Mouse (Mus musculus) embryonic stem cell, embryonic (primary cell): ENCODE data around the gene Ebf3.

Experiments
- CTCF ChIA-PET, 4 experiments: fragments of 300-600 bp in 2 of 4; fragments of 350-600 bp in 2 of 4; sonication (Branson Sonifier 250); formaldehyde crosslinking; loops; one replicate each; lab custom pipeline; 2022; ENCODE audit warnings: inconsistent platforms in 2 of 4; lab: Charles Lee
- POLR2A ChIA-PET, 4 experiments: fragments of 300-600 bp in 2 of 4; fragments of 350-600 bp in 2 of 4; sonication (Branson Sonifier 250); formaldehyde crosslinking; loops; one replicate each; lab custom pipeline; 2022; ENCODE audit warnings: antibody characterized with exemption in 4 of 4, inconsistent platforms in 1 of 4; lab: Charles Lee

The Ebf3 gene

GRCm38 (mm10) chr7:137192776-137193278 is 121.4 kb downstream of the Ebf3 start:
- CTCF ChIA-PET = no interaction called here
- POLR2A ChIA-PET = no interaction called here

- CTCF ChIA-PET = no interaction called here
- POLR2A ChIA-PET = no interaction called here
These were observed 122.4 kb downstream of the Ebf3 start for GRCm38 (mm10) chr7:137191889-137192288.

- POLR2A ChIA-PET = interaction anchor here in 1 of 4 experiments (1.6 kb wide), 1 partner anchor 12 kb away, joined by 4 read pairs; no protein-coding TSS in a partner anchor
- CTCF ChIA-PET = no interaction called here
These were observed 142.0 kb downstream of the Ebf3 start for GRCm38 (mm10) chr7:137172278-137172677.

- POLR2A ChIA-PET = no interaction called here
These were observed 155.2 kb downstream of the Ebf3 start for GRCm38 (mm10) chr7:137159086-137159485.

GRCm38 (mm10) chr7:137154623-137155022 is 159.6 kb downstream of the Ebf3 start:
- ChIA-PET POLR2A (no interaction called here), CTCF (interaction anchor here in 1 of 4 experiments (0.8 kb wide), 1 partner anchor 46 kb away, joined by 3 read pairs; no protein-coding TSS in a partner anchor)

More at GRCm38 (mm10) chr7:137159086-137159485, 155.2 kb downstream of the Ebf3 start:
- CTCF ChIA-PET = no interaction called here

GRCm38 (mm10) chr7:137151854-137152253 is 162.4 kb downstream of the Ebf3 start:
- POLR2A ChIA-PET = no interaction called here
- CTCF ChIA-PET = no interaction called here

GRCm38 (mm10) chr7:137147101-137147500 is 167.1 kb downstream of the Ebf3 start:
- ChIA-PET CTCF (no interaction called here), POLR2A (interaction anchor here in 1 of 4 experiments (1.0 kb wide), 1 partner anchor 234 kb away, joined by 3 read pairs; no protein-coding TSS in a partner anchor)
